Mouse (Mus musculus) megakaryocyte, embryonic 14.5 days (primary cell): ENCODE measurements around the gene Armc3. TPM values are rescaled to one million over a fixed set of nuclear protein-coding genes. Genes with fewer than 3 reads are reported as not detected.

Experiments used
- H3K27me3 ChIP-seq: replicated peaks from 2 replicates; pipeline ENCODE3; 2012; ENCODE audit warnings: inconsistent platforms
- H3K36me3 ChIP-seq: replicated peaks from 2 replicates; pipeline ENCODE3; 2012; ENCODE audit warnings: low read length, inconsistent platforms, mixed read lengths
- H3K4me1 ChIP-seq: 2 replicates; pipeline ENCODE4 v1.6.1; 2012; ENCODE audit warnings: inconsistent platforms
- H3K4me3 ChIP-seq: replicated peaks from 2 replicates; pipeline ENCODE3; 2012; ENCODE audit warnings: moderate library complexity, mild to moderate bottlenecking, inconsistent platforms
- H3K9me3 ChIP-seq: 2 replicates; pipeline ENCODE4 v1.6.1; 2012; ENCODE audit warnings: inconsistent platforms
- FLI1 ChIP-seq: IDR thresholded peaks from 2 replicates; pipeline ENCODE4 v1.6.1; 2012; ENCODE audit warnings: low read length, inconsistent platforms, mixed read lengths
- GATA1 ChIP-seq: IDR thresholded peaks from 3 replicates; pipeline ENCODE4 v1.6.1; 2012; ENCODE audit warnings: mixed read lengths, low read length, inconsistent platforms, borderline replicate concordance
- polyA plus RNA-seq: library from polyadenylated mRNA; stranded (reverse); fragments of >175 nt; gene quantifications from 2 replicates; pipeline ENCODE4 v1.2.3, GENCODE M21; 2012; ENCODE audit warnings: low replicate concordance; ENCODE audit not compliant: insufficient read depth

Armc3 gene
- polyA plus RNA-seq, 1 experiment = not detected

DNA sequence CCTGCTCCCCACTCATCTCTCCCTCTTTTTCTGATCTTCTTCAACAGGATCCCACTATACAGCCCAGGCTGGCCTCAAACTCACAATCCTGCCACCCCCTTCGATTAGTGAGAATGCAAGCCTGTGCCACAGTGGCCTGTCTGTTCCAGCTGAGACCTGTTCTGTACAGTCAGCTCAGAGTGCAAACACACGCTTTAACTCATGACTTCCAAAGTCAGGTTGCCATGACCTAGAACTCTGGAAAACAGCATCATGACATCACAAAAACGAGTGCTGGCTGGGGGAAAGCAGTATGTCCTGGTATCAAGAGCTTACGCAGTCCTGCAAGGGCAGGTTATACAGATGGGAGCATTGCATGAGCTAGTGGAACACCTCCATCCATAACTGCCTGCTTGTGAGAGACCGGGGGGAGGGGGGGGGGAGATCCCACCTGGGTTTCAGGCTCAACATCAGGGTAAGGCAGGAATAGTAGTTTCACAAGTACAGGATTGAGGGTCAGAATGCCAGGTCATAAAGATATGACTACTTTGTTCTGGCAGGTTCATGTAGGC is 146.4 kb downstream of the Armc3 start:
- Histone ChIP-seq H3K4me3 (no peak overlapping the region), H3K4me1 (peaks cover 45% of the 10 kb centered on the region), H3K9me3 (no peaks in the 10 kb centered on the region), H3K27me3 (no peaks in the 10 kb centered on the region), H3K36me3 (no peaks in the 10 kb centered on the region)
- TF ChIP-seq FLI1 (no peak), GATA1 (no peak)

DNA sequence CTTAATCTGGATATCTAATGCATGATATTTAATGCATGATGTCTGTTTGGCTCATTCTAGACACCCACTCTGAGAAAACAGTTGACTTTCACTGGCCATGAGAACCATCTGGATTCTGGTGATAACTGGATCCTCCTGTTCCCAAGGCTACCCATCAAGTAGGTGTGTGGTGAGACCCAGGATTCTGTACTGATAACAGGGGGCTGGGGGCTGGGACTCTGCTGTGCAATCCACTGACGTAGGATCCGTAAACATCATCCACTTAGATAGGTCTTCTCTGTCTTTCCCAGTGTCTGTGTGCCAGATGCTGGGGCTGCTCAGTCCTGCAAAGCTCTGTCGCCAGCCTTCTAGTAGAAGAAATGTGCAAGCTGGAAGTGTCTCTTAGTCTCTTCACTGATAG is 149.4 kb downstream of the Armc3 start:
- TF ChIP-seq FLI1 = no peak
- TF ChIP-seq GATA1 = no peak

GRCm38 (mm10) chr2:19350167-19350566 is 151.1 kb downstream of the Armc3 start:
- peaks cover 58% of the 10 kb centered on the region for H3K4me1 ChIP-seq

More for the DNA sequence above, 149.4 kb downstream of the Armc3 start:
- Histone ChIP-seq H3K4me1 (peaks cover 71% of the 10 kb centered on the region), H3K9me3 (0 out of 2 replicates have a peak, but pooled peaks cover under 1% of the 10 kb centered on the region), H3K27me3 (no peaks in the 10 kb centered on the region), H3K4me3 (no peak overlapping the region), H3K36me3 (no peaks in the 10 kb centered on the region)

GRCm38 (mm10) chr2:19351615-19352253 is 152.6 kb downstream of the Armc3 start:
- Histone ChIP-seq H3K4me1 (peaks cover 44% of the 10 kb centered on the region), H3K27me3 (no peaks in the 10 kb centered on the region), H3K36me3 (no peaks in the 10 kb centered on the region), H3K9me3 (peaks cover 4% of the 10 kb centered on the region; the same call in 1 of the 2 replicates), H3K4me3 (peak overlapping the region; percentile 33)
- no peak for TF ChIP-seq FLI1
- no peak for TF ChIP-seq GATA1

More at GRCm38 (mm10) chr2:19350167-19350566, 151.1 kb downstream of the Armc3 start:
- Histone ChIP-seq H3K36me3 (no peaks in the 10 kb centered on the region), H3K9me3 (peaks cover 4% of the 10 kb centered on the region; the same call in 1 of the 2 replicates), H3K27me3 (no peaks in the 10 kb centered on the region), H3K4me3 (no peak overlapping the region)
- no peak for TF ChIP-seq FLI1
- TF ChIP-seq GATA1 = no peak

DNA sequence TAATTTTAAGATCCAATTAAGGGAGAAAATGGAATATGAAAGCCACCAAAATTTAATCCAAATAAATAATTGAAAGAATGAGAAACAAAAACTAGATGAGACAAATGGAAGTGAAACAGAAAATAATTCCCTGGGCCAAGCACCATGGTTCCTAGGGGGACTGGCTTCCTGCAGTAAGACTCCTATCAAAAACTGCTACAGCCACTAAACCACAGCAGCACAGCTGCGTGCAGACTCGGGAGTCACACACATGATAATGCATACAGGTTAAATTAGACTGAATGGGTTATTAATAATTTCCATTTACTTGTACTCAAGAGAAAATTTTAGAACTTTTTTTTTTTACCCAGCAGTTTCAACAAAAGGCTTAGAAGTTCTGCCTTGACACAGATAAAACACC is 154.1 kb downstream of the Armc3 start:
- Histone ChIP-seq H3K4me3 (no peak overlapping the region), H3K36me3 (no peaks in the 10 kb centered on the region), H3K9me3 (peaks cover 4% of the 10 kb centered on the region; the same call in 1 of the 2 replicates), H3K27me3 (no peaks in the 10 kb centered on the region), H3K4me1 (peaks cover 38% of the 10 kb centered on the region)
- no peak for TF ChIP-seq GATA1
- TF ChIP-seq FLI1 = no peak

Other genes with a start within 250 kb of the Armc3 start
- gene Pip4k2a, start 201.2 kb upstream of the Armc3 start, polyA plus RNA-seq = 1.6 and 39.5 TPM in 2 replicates
- gene 4930426L09Rik, start 201.0 kb upstream of the Armc3 start, polyA plus RNA-seq = 0.43 TPM in 1 of 2 replicates, not detected in the other
- gene Msrb2, start 172.1 kb downstream of the Armc3 start, polyA plus RNA-seq = 8.8 and 19.6 TPM in 2 replicates
- gene Ptf1a, start 246.4 kb downstream of the Armc3 start, polyA plus RNA-seq = not detected in 2 replicates